Mouse (Mus musculus) liver, embryonic 14 days (tissue): Measurements from ENCODE around the gene Lyrm2. TPM values are rescaled to one million over a fixed set of nuclear protein-coding genes. Genes with fewer than 3 reads are reported as not detected.

Experiments used
- polyA plus RNA-seq: library from polyadenylated mRNA; depleted of rRNA; stranded (reverse); fragments of >200 nt; gene quantifications from 2 replicates; pipeline ENCODE4 v1.2.3, GENCODE M21; 2012; rRNA removed

The Lyrm2 gene
- polyA plus RNA-seq: 24.0 and 26.1 TPM in 2 replicates

GRCm38 (mm10) chr4:32799966-32800576 is at the start of gene Lyrm2:
TSS of gene Lyrm2 (plus strand) at chr4:32800253.

Other genes starting within 250 kb of the Lyrm2 start
- gene Gja10, start 197.5 kb upstream of the Lyrm2 start, polyA plus RNA-seq: 0.01 and 0.02 TPM in 2 replicates
- 6.5 and 8.7 TPM in 2 replicates for gene Casp8ap2, start 184.8 kb upstream of the Lyrm2 start, polyA plus RNA-seq
- 8.9 and 10.2 TPM in 2 replicates for gene Mdn1, start 143.1 kb upstream of the Lyrm2 start, polyA plus RNA-seq
- 0.32 and 0.35 TPM in 2 replicates for gene Ankrd6, start 150.6 kb downstream of the Lyrm2 start, polyA plus RNA-seq
- 2.6 TPM in 2 replicates for gene Rragd, start 182.8 kb downstream of the Lyrm2 start, polyA plus RNA-seq
- gene Ube2j1, start 231.2 kb downstream of the Lyrm2 start, polyA plus RNA-seq: 13.3 and 15.6 TPM in 2 replicates